Mouse (Mus musculus) neutrophil, adult 65 days (primary cell): ENCODE results near the gene Ankrd61. TPM values are rescaled to one million over a fixed set of nuclear protein-coding genes. Genes with fewer than 3 reads are reported as not detected.

ENCODE experiments used
- total RNA-seq: library from RNA; stranded (reverse); gene quantifications from 2 replicates; pipeline ENCODE4 v1.2.4, GENCODE M21; 2023

The Ankrd61 gene
- total RNA-seq: not detected in 2 replicates

DNA sequence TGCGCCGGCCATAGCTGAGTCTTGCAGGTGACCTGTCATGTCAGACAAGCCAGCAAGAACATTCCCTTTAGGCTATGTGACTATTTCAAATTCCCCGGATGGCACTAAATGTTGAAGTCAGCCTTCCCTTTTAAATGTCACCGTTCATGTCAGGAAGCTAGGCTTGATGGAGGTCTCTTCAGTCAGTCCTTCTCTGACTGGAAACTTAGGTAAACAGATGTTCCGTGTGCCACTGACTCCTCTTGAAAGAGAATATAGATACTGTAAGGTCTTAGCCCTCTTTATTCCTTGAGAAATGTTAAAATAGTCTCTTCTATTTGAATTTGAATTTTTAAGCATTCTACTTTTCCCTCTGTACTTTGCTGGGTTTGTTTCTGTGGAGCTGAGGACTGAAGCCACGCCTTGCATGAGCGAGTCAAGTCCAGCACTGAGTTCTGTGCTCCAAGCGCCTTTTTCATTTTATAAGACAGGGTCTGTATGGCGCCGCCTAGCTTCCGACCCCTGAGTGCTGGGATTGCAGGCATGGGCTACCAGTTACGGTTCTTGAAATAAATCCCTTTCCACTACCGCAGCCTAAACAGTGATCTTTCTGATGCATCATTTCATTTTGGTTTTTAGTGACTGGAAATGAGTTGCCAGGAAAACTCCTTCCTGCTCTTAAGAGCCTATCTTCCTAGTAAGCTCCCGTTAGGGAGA, at the start of gene Ankrd61:
Gene Ankrd61, minus strand, starts transcription at position 51 of the 696 bp plus-strand sequence.

GRCm38 (mm10) chr5:143932831-143933230, 35.3 kb upstream of the Ankrd61 start, which contains the start of gene Rsph10b:
Gene Rsph10b, plus strand, starts transcription at chr5:143933035.

GRCm38 (mm10) chr5:143927875-143928274, 30.4 kb upstream of the Ankrd61 start, which contains the start of gene Gm42421:
Gene Gm42421, plus strand, starts transcription at chr5:143928175.

GRCm38 (mm10) chr5:143909417-143910400, 12.2 kb upstream of the Ankrd61 start, which contains the start of the genes Aimp2 and Pms2:
Gene Aimp2, minus strand, starts transcription at chr5:143909847.
Gene Pms2, plus strand, starts transcription at chr5:143909964.

Other genes with a start within 250 kb of the Ankrd61 start
- 12.9 and 18.5 TPM in 2 replicates for gene Usp42, start 165.4 kb downstream of the Ankrd61 start, total RNA-seq
- 49.5 and 61.7 TPM in 2 replicates for gene Eif2ak1, start 79.9 kb downstream of the Ankrd61 start, total RNA-seq
- 8.0 and 8.6 TPM in 2 replicates for gene Aimp2, start 12.2 kb upstream of the Ankrd61 start, total RNA-seq
- gene Pms2, start 12.3 kb upstream of the Ankrd61 start, total RNA-seq: 6.7 and 14.5 TPM in 2 replicates
- not detected in 2 replicates for gene Gm42421, start 30.5 kb upstream of the Ankrd61 start, total RNA-seq
- not detected in 2 replicates for gene Rsph10b, start 35.4 kb upstream of the Ankrd61 start, total RNA-seq
- 50.8 and 62.2 TPM in 2 replicates for gene Ccz1, start 117.2 kb upstream of the Ankrd61 start, total RNA-seq
- not detected in 2 replicates for gene Ocm, start 129.0 kb upstream of the Ankrd61 start, total RNA-seq
- 79.8 and 80.3 TPM in 2 replicates for gene Lmtk2, start 202.8 kb upstream of the Ankrd61 start, total RNA-seq